Mouse (Mus musculus): ENCODE data around the gene Pdcd1lg2.

- no peak for TF ChIP-seq POLR2A (IDR thresholded peaks at IDR 0.05; ENCODE audit: borderline replicate concordance, insufficient read depth, low read length)
- TF ChIP-seq CTCF (IDR thresholded peaks at IDR 0.05; ENCODE audit: borderline replicate concordance, insufficient read depth, low read depth, low read length): no peak
These were observed 77.7 kb downstream of the Pdcd1lg2 start for GRCm38 (mm10) chr19:29488420-29488819.
